Mouse (Mus musculus) C2C12 (cell line): ENCODE measurements at regions not wholly inside any gene's neighbourhood (a gene's known extent, or its start where the extent isn't known, plus 50 kb on each side); places are given as distances from the start of the nearest gene placed in this dataset.

Source experiments
- H3K27me3 ChIP-seq: one replicate; pipeline ENCODE4 v1.6.1; 2011; ENCODE audit not compliant: control insufficient read depth, insufficient read depth, insufficient read length
- H3K36me3 ChIP-seq: one replicate; pipeline ENCODE4 v1.6.1; 2011; ENCODE audit not compliant: control insufficient read depth, insufficient read depth
- H3K4me3 ChIP-seq: one replicate; pipeline ENCODE4 v1.5.1; 2011; ENCODE audit warnings: mild to moderate bottlenecking, control low read depth; ENCODE audit not compliant: poor library complexity, insufficient read depth, severe bottlenecking
- H3K79me2 ChIP-seq: one replicate; pipeline ENCODE4 v1.6.1; 2011; ENCODE audit not compliant: control insufficient read depth, insufficient read depth
- H3K79me3 ChIP-seq: one replicate; pipeline ENCODE4 v1.6.1; 2011; ENCODE audit warnings: low read depth, control low read depth
- H3ac ChIP-seq: one replicate; pipeline ENCODE3; 2011; ENCODE audit warnings: low read depth; ENCODE audit not compliant: control insufficient read depth, insufficient read length
- CEBPB ChIP-seq: IDR thresholded peaks from one replicate; pipeline ENCODE4 v1.6.1; 2011; ENCODE audit warnings: low read depth, mild to moderate bottlenecking, control low read depth, moderate library complexity
- CTCF ChIP-seq: IDR thresholded peaks from one replicate; pipeline ENCODE4 v1.5.1; 2011; ENCODE audit not compliant: control insufficient read depth, insufficient read depth, insufficient read length
- FOSL1 ChIP-seq: IDR thresholded peaks from one replicate; pipeline ENCODE4 v1.8.0; 2011; ENCODE audit warnings: mild to moderate bottlenecking, low read length; ENCODE audit not compliant: poor library complexity, insufficient read depth, severe bottlenecking
- MAX ChIP-seq: IDR thresholded peaks from one replicate; pipeline ENCODE4 v1.6.1; 2011; ENCODE audit warnings: mild to moderate bottlenecking, control low read depth
- MYOD1 ChIP-seq: IDR thresholded peaks from one replicate; pipeline ENCODE4 v1.6.1; 2011; ENCODE audit warnings: low read depth; ENCODE audit not compliant: control insufficient read depth, insufficient read length
- MYOG ChIP-seq: IDR thresholded peaks from one replicate; pipeline ENCODE4 v1.6.1; 2011; ENCODE audit not compliant: control insufficient read depth, insufficient read length; ENCODE audit errors: extremely low read depth
- USF1 ChIP-seq: IDR thresholded peaks from one replicate; pipeline ENCODE4 v1.6.1; 2011; ENCODE audit warnings: low read depth, mild to moderate bottlenecking, control low read depth, moderate library complexity

GRCm38 (mm10) chr7:66501425-66501824 is 74.1 kb upstream of the Aldh1a3 start:
- Histone ChIP-seq H3K79me2 (no peaks in the 10 kb centered on the region), H3ac (no peak overlapping the region), H3K36me3 (no peaks in the 10 kb centered on the region), H3K4me3 (no peak overlapping the region), H3K27me3 (no peaks in the 10 kb centered on the region), H3K79me3 (no peaks in the 10 kb centered on the region)
- TF ChIP-seq FOSL1, result no peak
- TF ChIP-seq MAX, result no peak
- no peak for TF ChIP-seq MYOG
- TF ChIP-seq USF1, result no peak
- no peak for TF ChIP-seq CEBPB
- TF ChIP-seq CTCF, result no peak
- TF ChIP-seq MYOD1, result no peak

- H3K36me3 ChIP-seq, result no peaks in the 10 kb centered on the region
- H3K79me2 ChIP-seq, result no peaks in the 10 kb centered on the region
- H3K4me3 ChIP-seq, result no peak overlapping the region
- H3ac ChIP-seq, result no peak overlapping the region
- no peak for TF ChIP-seq MAX
- TF ChIP-seq CEBPB, result no peak
- no peak for TF ChIP-seq CTCF
- TF ChIP-seq FOSL1, result no peak
- TF ChIP-seq USF1, result no peak
- TF ChIP-seq MYOG, result no peak
- TF ChIP-seq MYOD1, result no peak
- H3K79me3 ChIP-seq, result no peaks in the 10 kb centered on the region
- H3K27me3 ChIP-seq, result no peaks in the 10 kb centered on the region
Measured at GRCm38 (mm10) chr7:66497480-66497879, 70.2 kb upstream of the Aldh1a3 start.

GRCm38 (mm10) chr7:66493216-66493885 is 66.0 kb upstream of the Aldh1a3 start:
- Histone ChIP-seq H3K79me2 (no peaks in the 10 kb centered on the region), H3K4me3 (no peak overlapping the region), H3ac (no peak overlapping the region), H3K79me3 (no peaks in the 10 kb centered on the region), H3K36me3 (no peaks in the 10 kb centered on the region), H3K27me3 (no peaks in the 10 kb centered on the region)
- no peak for TF ChIP-seq CTCF
- TF ChIP-seq MAX, result no peak
- TF ChIP-seq USF1, result no peak
- TF ChIP-seq FOSL1, result no peak
- TF ChIP-seq MYOG, result no peak
- TF ChIP-seq CEBPB, result no peak
- TF ChIP-seq MYOD1, result no peak

- H3K4me3 ChIP-seq, result no peak overlapping the region
- H3K27me3 ChIP-seq, result no peaks in the 10 kb centered on the region
- H3K79me2 ChIP-seq, result no peaks in the 10 kb centered on the region
- no peaks in the 10 kb centered on the region for H3K79me3 ChIP-seq
- no peaks in the 10 kb centered on the region for H3K36me3 ChIP-seq
- TF ChIP-seq USF1 (no peak), MYOD1 (no peak), MAX (no peak), FOSL1 (no peak)
- H3ac ChIP-seq, result no peak overlapping the region
Measured at GRCm38 (mm10) chr7:66492748-66493147, 65.4 kb upstream of the Aldh1a3 start.

- Histone ChIP-seq H3K27me3 (no peaks in the 10 kb centered on the region), H3K4me3 (no peak overlapping the region), H3K36me3 (no peaks in the 10 kb centered on the region), H3K79me3 (no peaks in the 10 kb centered on the region), H3K79me2 (no peaks in the 10 kb centered on the region), H3ac (no peak overlapping the region)
- no peak for TF ChIP-seq FOSL1
- no peak for TF ChIP-seq MYOD1
- no peak for TF ChIP-seq MAX
- TF ChIP-seq USF1, result no peak
Measured at GRCm38 (mm10) chr7:66491501-66491900, 64.2 kb upstream of the Aldh1a3 start.

GRCm38 (mm10) chr7:66490073-66490472 is 62.8 kb upstream of the Aldh1a3 start:
- TF ChIP-seq MYOG (no peak), USF1 (no peak)
- no peaks in the 10 kb centered on the region for H3K79me3 ChIP-seq
- no peaks in the 10 kb centered on the region for H3K79me2 ChIP-seq
- no peak overlapping the region for H3K4me3 ChIP-seq
- no peaks in the 10 kb centered on the region for H3K27me3 ChIP-seq
- no peak overlapping the region for H3ac ChIP-seq
- no peaks in the 10 kb centered on the region for H3K36me3 ChIP-seq
